Mouse (Mus musculus): ENCODE measurements at regions not wholly inside any gene's neighbourhood (a gene's known extent, or its start where the extent isn't known, plus 50 kb on each side); places are given as distances from the start of the nearest gene placed in this dataset.

GRCm38 (mm10) chr3:56837176-56837575 lies 464.6 kb downstream of the Tm4sf1 start:
- TF ChIP-seq CTCF (IDR thresholded peaks at IDR 0.05; ENCODE audit: low read depth, low read length) (no peak), POLR2A (IDR thresholded peaks at IDR 0.05; ENCODE audit: borderline replicate concordance, low read depth, low read length) (no peak)
